Mouse (Mus musculus) common myeloid progenitor, adult 5-6 weeks (primary cell): ENCODE data around the gene Fsip1. TPM values are rescaled to one million over a fixed set of nuclear protein-coding genes. Genes with fewer than 3 reads are reported as not detected.
"Not testable (repeated sequence)": the region's sequence is repeated elsewhere in the genome, so short reads cannot be mapped to it uniquely, and the experiment has no call there.

ENCODE experiments used
- ATAC-seq: replicated peaks from 2 replicates; pipeline ENCODE4 v1.8.0; 2016; ENCODE audit warnings: low read depth, mild to moderate bottlenecking, moderate TSS enrichment, inconsistent platforms; ENCODE audit not compliant: poor library complexity, severe bottlenecking
- total RNA-seq: library from RNA; stranded (forward); fragments of 200-1000, 187-1606 nt; gene quantifications from 2 replicates; pipeline ENCODE4 v1.2.3, GENCODE M21; 2017

Gene Fsip1
- 0.23 TPM in 1 of 2 replicates, not detected in the other for total RNA-seq

DNA sequence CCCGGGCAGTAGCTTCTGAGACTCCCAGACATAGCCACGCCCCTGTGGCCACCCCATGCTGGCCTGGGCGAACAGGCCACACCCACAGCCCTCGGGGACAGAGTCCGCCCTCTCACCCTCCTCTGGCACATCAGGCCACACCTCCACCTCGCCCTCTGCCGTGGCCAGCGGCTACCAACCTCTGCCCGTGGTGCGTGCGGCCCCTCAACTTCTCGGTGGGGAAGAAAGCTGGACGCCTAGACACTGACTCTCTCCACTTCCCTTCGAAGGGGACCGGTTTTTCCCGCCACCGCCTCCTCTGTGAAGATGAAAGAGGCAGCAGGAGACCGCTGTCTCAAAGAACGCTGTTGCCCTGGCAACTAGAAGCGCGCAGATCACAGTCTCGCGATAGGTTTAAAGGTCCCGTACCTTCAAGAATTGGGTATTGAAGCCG, at the start of gene Fsip1:
TSS of gene Fsip1 (minus strand) at position 346 of the 433 bp plus-strand sequence.
- ATAC-seq, result peak; percentile 95

DNA sequence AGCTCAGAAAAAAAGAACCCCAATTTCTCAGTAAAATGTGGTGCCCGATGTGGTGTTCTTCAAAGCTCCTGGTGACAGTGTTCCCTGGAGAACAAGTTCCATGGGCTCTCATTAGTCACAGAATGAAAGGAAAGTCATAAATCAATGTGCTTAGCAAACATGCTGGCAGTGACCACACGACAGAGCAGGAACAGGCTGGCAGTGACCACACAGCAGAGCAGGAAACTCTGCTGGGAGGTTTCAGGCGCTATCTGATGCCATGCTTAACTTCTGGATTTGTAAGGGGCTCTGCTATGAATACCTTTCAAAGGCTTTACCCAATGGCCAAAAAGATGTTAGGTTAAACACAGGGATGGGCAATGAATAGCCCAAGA, 49.7 kb upstream of the Fsip1 start:
- ATAC-seq, result peak; percentile 74

DNA sequence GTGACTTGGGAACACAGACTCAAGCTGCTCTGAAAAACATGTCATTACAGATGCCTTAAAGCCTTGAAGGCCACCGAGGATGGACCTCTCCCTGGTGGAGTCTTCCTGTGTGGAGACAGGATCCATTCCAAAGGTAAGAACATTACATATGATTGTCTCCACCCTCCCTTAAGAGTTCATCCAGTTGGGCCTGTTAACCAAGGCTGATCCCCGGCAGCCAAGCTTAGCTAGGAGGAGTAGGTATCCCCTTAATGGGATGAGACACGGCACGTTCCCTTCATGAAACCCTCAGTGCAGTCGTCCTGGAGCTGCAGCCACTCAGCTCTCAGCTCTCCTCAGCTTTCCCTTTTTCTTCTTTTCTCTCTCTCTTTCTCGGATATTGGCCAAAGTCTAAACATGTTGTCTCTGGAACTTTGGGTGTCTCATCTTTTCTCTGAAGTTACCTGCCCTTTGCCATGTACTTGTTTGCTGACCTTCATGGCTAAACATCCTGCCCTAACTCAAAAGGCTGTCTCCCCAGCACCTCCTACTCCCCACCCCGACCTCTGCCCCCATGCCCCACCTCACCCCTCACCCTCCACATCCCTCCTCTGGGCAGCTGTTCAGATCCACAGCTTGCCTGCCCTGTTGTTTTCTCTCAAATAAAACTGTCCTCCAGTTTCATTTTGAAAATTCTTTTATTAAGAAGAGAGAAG, 49.2 kb upstream of the Fsip1 start:
- no peak for ATAC-seq

DNA sequence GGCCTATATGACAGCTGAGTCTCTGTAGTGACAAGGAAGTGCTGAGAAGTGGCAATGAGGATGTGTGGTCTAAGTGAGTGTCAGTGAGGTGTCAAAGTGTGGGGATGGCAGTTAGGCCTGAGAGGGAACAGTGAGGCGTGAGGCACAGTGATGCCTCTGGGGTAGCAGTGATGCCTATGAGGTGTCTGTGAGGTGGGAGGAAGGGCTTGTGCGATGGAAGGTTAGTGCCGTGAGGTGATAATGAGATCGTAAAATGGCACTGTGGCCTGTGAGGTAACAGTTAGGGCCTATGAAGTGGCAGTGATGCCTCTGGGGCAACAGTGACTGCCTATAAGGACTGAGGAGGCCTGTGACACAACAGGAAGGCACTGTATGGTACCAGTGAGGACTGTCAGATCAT, 46.7 kb upstream of the Fsip1 start:
- no peak for ATAC-seq

DNA sequence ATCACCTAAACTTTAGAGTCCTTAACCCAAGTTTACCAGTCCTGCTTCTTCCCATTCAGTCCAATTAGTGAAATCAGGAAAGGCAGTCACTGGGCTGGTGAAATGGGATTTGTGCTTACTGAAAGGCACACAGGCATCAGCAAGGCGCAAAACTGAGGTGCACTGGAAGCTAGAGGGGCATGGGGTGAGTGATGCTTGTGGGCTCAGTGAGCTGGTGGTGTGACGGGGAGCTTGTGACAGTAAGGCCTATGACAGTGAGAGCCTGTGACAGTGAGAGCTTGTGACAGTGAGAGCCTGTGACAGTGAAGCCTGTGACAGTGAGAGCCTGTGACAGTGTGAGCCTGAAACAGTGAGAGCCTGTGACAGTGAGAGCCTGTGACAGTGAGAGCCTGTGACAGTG, 44.9 kb upstream of the Fsip1 start:
- ATAC-seq, result no peak

DNA sequence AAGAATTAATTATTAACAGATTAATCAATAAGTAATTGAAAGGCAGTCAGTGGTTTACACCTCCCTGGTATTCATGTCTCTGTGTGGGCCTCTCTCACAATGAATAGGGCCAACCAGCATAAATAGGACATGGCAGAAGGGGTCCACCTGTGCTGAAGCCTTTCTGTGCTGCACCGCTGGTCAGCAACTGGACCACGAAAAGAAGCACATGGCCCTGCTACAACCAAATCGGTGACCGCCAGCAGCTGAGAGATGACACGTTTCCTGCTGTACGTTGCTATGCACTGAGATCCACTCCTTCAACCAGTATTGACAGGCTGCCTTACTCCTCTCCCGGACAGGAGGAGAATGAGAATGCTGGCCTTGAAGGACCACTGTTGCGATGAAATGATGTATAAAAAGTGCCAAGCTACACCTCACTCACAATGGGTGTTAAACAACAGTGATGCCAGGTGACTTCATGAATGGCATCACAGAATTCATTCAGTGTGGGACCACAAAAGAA, 44.3 kb upstream of the Fsip1 start:
- ATAC-seq, result no peak

DNA sequence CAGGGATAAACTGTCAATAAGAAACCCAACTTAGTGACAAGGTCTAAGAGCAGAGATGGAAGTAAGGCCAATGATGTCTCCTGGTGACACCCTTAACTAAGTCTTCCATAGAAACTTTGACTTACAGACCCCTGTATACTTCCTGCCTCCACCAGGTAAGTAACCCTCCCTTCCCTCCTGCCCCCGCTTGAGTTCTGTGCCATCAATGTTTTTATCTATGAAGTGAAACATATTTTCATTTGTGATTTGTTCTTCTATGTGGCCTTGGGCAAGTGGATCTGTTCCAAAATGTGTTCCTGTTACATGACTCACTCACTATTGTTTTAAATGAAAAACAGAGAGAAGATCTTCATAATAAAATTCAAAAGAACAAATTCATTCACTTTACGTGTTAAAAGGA, 43.2 kb upstream of the Fsip1 start:
- no peak for ATAC-seq

DNA sequence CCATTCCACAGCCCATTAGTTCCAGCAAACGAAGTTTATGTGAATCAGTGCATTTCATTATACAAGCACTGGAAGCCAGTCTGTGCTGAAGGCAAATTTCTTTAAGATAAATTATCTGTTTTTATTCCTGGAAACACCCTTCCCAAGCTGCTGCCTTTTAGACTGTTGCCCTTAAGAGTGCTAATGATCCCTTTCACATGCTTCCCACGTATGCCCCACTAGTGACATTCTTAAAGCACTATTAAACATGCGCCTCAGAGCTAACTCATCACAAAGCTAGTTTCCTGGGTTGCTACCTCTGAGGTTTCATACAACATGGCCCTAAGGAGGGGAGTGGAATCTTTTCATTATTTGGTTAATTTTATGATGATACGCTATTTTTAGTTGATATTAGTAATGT, 41.8 kb upstream of the Fsip1 start:
- ATAC-seq, result no peak

DNA sequence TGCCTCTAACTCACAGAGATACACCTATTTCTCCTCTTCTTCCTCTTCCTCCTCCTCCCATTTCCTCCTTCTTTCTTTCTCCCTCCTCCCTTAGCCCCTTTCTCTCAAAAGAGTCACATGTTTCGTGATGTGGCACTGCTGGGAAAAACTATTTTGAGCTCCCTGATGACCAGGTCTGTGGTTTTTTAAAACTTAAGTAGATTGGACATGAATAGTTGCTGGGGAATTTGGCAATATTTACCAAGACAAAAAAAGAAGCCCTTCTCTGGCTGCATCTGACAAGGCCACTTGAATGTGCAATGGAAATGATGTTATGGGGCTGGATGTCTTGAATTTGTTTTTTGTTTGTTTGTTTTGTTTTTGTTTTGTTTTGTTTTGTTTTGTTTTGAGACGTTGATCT, 41.2 kb upstream of the Fsip1 start:
- no peak for ATAC-seq

DNA sequence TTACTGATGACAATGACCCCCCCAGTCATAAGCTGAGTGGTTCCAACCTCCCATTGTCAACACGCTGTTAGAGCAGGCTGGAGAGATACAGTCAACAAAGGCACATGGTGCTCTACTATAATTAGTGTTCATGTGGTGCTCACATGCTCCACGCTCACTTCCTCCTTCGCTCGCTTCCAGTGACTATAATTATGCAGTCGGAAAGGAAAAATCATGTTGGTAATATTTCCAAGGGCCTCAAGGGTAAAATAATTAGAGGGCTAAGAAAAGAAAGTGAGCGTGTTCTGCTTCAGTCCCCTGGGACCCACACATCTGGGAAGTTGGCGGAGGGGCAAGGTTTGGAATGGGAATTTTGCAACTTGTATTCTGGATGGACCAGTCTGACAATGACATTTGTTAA, 38.7 kb upstream of the Fsip1 start:
- ATAC-seq, result 0 out of 2 replicates have a peak, but pooled peaks have one; percentile 47

DNA sequence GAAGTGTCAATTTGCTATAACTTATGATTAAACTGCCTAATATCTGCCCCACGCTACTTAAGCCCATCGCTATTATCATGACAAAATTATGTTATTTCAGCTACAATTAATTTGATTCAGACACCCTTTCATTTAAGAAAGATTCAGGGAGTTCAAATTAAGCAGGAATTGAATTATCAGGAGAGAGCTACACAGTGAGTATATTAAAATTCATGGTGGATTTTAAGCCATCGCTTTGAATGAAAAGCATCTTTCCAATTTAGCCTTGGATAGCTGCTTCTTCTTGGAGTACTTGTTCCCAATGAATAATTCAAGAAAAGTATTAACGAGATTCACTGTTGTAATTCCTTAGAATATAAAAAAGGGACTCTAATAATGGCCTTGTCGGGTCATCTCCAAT, 36.8 kb upstream of the Fsip1 start:
- no peak for ATAC-seq

DNA sequence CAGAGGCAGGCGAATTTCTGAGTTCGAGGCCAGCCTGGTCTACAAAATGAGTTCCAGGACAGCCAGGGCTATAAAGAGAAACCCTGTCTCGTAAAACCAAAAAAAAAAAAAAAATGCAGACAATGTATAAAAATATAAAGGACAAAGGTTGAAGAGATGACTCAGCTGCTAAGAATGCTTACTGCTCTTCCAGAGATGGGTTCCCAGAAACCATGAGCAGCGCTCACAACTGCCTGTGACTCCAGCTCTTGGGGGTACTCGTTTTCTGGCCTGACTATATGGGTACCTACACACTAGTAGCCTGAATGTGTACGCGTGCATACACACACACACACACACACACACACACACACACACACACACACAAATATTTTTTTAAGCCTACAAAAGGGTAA, 32.3 kb upstream of the Fsip1 start:
- ATAC-seq, result not testable (repeated sequence)

DNA sequence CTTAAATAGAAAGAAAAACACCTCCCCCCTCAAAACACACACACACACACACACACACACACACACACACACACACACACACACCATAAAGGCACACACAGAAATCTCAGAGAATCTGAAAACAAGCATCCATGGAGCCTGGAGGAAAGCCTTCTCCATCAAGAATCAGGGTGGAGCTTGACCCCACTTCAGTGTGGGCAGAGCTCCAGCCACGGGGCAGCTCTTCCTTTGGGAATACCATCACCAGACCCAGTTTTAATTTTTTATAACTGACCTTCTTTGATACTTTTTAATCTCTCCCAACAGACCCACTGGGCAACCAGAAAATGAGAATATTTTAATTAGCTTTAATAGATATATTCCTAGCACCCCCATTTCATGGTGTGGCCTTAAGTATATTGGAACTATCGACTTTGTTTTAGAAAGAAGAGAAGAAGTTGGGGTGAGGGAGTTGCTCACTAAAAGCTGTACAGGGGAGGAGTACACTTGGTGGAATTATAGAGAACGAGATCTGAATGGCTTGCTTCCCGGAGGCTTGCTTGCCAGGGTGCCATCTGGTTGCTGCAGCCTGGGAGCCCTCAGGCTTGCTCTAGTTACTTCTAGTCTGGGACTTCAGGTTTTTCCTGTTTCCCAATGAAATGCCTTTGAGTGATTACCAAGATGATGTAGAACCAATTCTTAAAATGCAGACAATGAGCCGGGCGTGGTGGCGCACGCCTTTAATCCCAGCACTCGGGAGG, 31.7 kb upstream of the Fsip1 start:
- ATAC-seq, result no peak

DNA sequence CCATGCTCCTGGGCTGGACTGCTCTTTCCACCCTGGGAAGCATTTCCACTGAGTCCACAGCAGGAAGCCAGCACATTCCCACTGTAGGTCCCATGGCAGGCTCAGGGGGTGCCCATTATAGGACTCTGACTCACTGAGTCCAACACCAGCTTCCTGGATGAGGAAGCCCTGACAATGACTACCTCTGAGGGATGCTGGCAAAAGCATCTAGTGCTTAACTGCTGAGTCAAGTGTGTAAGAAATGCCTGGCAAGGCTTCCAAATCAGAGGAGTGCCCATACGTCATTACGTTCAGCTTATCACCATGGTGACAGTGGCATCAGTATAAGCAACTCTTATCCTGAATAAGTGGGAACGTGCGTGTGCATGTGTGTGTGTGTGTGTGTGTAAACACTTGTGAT, 30.9 kb upstream of the Fsip1 start:
- ATAC-seq, result no peak

DNA sequence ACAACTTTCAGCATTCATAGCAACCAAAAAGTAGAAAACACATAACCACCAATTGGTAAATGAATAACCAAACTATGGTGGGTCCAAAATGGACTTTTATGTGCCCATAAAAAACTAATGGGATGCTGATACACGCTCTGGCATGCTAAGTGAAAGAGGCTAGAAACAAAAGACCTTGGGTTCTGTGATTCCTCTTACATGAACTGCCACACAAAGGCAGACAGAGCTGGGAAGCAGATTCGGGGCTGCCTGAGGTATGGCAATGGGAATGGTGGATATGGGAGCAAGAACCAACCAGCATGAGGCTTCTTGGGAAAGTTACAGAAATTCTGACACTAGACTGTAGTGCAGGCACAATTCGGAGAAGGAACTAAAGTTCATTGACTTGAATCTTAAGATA, 25.7 kb upstream of the Fsip1 start:
- no peak for ATAC-seq

DNA sequence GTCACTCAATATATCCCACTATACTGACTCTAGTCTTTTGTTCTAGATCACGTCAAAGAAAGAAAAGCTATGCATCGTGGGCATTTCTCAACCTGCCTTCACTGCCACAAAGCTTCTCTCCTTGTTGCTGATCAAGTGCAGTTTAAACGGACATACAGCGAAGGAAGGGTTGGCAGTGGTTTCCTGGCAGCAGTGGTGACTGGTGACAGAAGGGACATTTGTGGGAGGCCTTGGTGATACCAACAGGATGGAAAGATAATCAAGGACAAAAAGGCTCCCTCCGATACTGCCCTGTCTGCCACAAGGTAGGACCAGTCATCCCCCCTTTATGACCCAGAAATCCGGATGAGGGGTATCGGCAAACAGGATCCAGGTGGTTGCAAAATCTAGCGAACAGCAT, 21.5 kb upstream of the Fsip1 start:
- no peak for ATAC-seq

DNA sequence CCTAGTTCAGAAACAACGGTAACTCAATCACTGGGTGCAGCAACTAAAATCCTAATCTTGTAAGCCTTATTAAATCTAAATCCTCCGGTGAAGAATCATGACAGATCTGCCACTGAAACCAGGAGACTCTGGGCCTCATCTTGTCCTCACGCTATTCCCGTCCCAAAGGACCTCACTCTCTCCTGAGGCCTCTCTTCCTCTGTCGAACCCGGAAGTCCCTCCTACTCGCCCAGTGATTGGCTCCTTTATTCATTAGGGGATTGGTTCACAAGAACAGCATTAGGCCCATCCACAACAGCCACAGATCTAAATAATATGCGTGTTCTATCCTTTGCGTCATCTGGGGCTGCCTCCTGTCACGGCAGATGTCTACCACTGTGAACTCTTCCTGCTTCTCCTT, 14.8 kb upstream of the Fsip1 start:
- no peak for ATAC-seq

DNA sequence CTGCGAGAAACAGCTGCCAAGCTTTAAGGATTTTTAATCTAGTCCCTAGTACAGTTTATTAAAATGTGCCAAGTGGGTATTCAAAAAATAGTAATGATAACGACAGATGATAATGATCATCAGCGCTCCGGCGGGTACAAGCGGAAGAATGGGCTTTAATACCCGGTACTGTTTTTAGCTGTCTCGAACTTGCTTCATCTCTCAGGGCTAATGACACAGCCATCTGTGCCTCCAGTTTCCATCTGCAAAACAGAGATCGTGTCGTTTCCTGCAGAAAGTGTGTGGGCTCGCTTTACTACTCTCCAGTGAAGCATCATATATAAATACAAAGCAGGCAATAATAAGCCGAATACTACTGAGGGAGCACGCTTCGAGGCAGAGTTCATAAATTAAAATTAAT, 13.4 kb upstream of the Fsip1 start:
- no peak for ATAC-seq

DNA sequence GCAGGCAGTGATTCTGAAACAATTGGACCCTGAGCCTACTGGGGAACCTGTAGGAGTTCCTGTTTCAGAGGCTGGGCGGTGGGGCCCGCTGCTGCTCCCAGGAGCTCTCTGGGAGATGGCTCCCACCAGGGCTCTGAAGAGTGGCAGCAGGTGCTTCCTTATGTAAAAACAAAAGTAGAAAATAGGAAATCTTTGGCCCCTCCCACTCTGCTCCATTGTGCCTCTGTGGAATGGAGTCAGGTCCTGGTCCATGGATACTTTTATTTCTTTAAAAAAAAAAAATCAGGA, 7.1 kb upstream of the Fsip1 start:
- ATAC-seq, result peak; percentile 28; the same call in 1 of the 2 replicates

DNA sequence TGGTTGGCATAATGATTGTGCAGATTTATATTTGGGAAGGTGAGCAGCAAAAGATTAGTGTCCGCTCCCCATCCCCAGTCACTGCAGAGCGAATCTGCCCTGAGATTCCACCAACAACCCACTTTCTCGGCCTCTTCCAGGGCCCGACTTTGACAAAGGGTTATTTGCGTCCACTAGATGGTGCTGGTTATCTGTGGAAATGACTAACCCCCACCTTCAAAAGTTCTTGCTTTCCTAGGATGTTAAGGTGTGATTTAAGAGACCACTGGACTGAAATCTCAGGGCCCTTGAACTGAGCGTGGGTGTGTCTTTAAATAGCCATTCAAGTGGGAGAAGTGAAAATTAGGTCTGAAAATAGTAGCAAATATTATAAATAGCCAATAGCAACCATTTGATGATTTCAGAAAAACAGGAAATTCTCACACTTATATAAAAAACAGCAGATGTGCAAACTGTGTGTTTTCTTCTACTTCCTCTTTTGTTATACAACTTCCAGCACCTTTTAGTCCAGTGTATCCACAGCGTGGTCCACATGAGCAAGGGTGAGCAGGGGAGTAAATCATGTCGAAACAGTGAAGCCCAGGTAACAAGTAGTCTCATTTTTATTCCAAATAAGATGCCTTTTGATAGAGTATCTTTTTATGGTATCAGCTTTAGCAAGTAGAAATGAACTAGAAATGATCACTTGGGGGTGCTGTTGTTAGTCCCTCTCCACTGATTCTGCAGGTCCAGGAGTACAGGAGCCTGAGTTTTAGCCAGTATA, 6.6 kb upstream of the Fsip1 start:
- peak; percentile 65 for ATAC-seq

DNA sequence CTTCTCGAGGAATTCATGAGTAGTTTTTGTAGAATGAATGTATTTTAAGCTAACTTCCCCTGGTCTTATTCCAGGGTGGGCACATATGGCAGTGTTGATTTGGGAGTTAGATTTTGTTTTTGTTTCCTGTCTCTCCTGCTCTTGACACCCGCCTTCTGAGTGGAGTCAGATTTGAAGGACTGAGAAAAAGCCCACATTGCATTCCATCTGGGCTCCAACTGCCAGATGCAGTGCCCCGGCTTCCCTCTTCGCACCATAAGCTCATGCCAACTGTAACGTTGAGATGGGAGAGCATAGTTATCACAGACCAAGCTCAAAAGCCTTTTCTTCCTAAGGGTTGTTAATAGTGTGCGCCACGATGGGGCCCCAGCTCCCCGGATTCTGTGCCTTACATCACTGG, 5.9 kb upstream of the Fsip1 start:
- no peak for ATAC-seq
